Mouse (Mus musculus): ENCODE data around the gene Cd38. TPM values are rescaled to one million over a fixed set of nuclear protein-coding genes. Genes with fewer than 3 reads are reported as not detected.

Cd38 gene
- polyA plus RNA-seq, 1 experiment: 6.3 TPM

GRCm38 (mm10) chr5:43953241-43953640 lies 84.9 kb downstream of the Cd38 start:
- Histone ChIP-seq H3K9ac (ENCODE audit: low read depth, poor library complexity, severe bottlenecking) (no peak overlapping the region), H3K27ac (ENCODE audit: insufficient read depth, low read length) (no peak overlapping the region), H3K4me3 (ENCODE audit: low read depth, low read length) (no peak overlapping the region), H3K4me1 (ENCODE audit: control insufficient read depth, insufficient read depth, low read length) (peaks cover 2% of the 10 kb centered on the region), H3K36me3 (ENCODE audit: control insufficient read depth, insufficient read depth, low read length, poor library complexity, severe bottlenecking) (no peaks in the 10 kb centered on the region), H3K27me3 (ENCODE audit: control insufficient read depth, insufficient read depth, low read length, poor library complexity, severe bottlenecking) (no peaks in the 10 kb centered on the region), H3K9me3 (replicated peaks; ENCODE audit: control insufficient read depth, insufficient read depth, low read length, poor library complexity, severe bottlenecking) (no peaks in the 10 kb centered on the region; the same call in 1 of the 2 replicates)
- no peak for TF ChIP-seq CTCF (IDR thresholded peaks at IDR 0.05; ENCODE audit: low read depth, low read length)
- TF ChIP-seq EP300 (IDR thresholded peaks at IDR 0.05; ENCODE audit: insufficient read depth, low read depth, low read length): no peak

GRCm38 (mm10) chr5:43959884-43960440 lies 91.6 kb downstream of the Cd38 start:
- Histone ChIP-seq H3K4me3 (ENCODE audit: low read depth, low read length) (no peak overlapping the region), H3K27ac (ENCODE audit: insufficient read depth, low read length) (no peak overlapping the region), H3K4me1 (ENCODE audit: control insufficient read depth, insufficient read depth, low read length) (no peaks in the 10 kb centered on the region), H3K36me3 (ENCODE audit: control insufficient read depth, insufficient read depth, low read length, poor library complexity, severe bottlenecking) (no peaks in the 10 kb centered on the region), H3K9me3 (replicated peaks; ENCODE audit: control insufficient read depth, insufficient read depth, low read length, poor library complexity, severe bottlenecking) (peaks cover 12% of the 10 kb centered on the region), H3K27me3 (ENCODE audit: control insufficient read depth, insufficient read depth, low read length, poor library complexity, severe bottlenecking) (no peaks in the 10 kb centered on the region), H3K9ac (ENCODE audit: low read depth, poor library complexity, severe bottlenecking) (no peak overlapping the region)
- no peak for TF ChIP-seq POLR2A (IDR thresholded peaks at IDR 0.05; ENCODE audit: insufficient read depth, low read length)

- Histone ChIP-seq H3K9me3 (replicated peaks; ENCODE audit: control insufficient read depth, insufficient read depth, low read length, poor library complexity, severe bottlenecking) (peaks cover 12% of the 10 kb centered on the region), H3K9ac (ENCODE audit: low read depth, poor library complexity, severe bottlenecking) (no peak overlapping the region), H3K36me3 (ENCODE audit: control insufficient read depth, insufficient read depth, low read length, poor library complexity, severe bottlenecking) (no peaks in the 10 kb centered on the region), H3K27ac (ENCODE audit: insufficient read depth, low read length) (no peak overlapping the region), H3K4me3 (ENCODE audit: low read depth, low read length) (no peak overlapping the region), H3K4me1 (ENCODE audit: control insufficient read depth, insufficient read depth, low read length) (no peaks in the 10 kb centered on the region), H3K27me3 (ENCODE audit: control insufficient read depth, insufficient read depth, low read length, poor library complexity, severe bottlenecking) (no peaks in the 10 kb centered on the region)
- no peak for TF ChIP-seq POLR2A (IDR thresholded peaks at IDR 0.05; ENCODE audit: insufficient read depth, low read length)
- no peak for TF ChIP-seq EP300 (IDR thresholded peaks at IDR 0.05; ENCODE audit: insufficient read depth, low read depth, low read length)
- no peak for TF ChIP-seq CTCF (IDR thresholded peaks at IDR 0.05; ENCODE audit: low read depth, low read length)
Observed at GRCm38 (mm10) chr5:43961056-43961455, 92.7 kb downstream of the Cd38 start.

Other genes starting within 250 kb of the Cd38 start
- 7.2 and 7.9 TPM in 2 replicates for gene Cc2d2a, start 206.2 kb upstream of the Cd38 start, polyA plus RNA-seq (2011; ENCODE audit: insufficient read depth, insufficient read length, low read depth, missing spikeins)
- gene Bst1, start 49.7 kb upstream of the Cd38 start, polyA plus RNA-seq (2011; ENCODE audit: insufficient read depth, insufficient read length, low read depth, missing spikeins): 2.2 and 6.2 TPM in 2 replicates
- gene Fbxl5, start 46.9 kb upstream of the Cd38 start, polyA plus RNA-seq (2011; ENCODE audit: insufficient read depth, insufficient read length, low read depth, missing spikeins): 89.0 and 98.2 TPM in 2 replicates
- not detected in 2 replicates for gene Gm7879, start 44.6 kb downstream of the Cd38 start, polyA plus RNA-seq (2011; ENCODE audit: insufficient read depth, insufficient read length, low read depth, missing spikeins)
- gene Fgfbp1, start 113.2 kb downstream of the Cd38 start, polyA plus RNA-seq (2011; ENCODE audit: insufficient read depth, insufficient read length, low read depth, missing spikeins): 34.8 and 36.9 TPM in 2 replicates
- gene Prom1, start 233.5 kb downstream of the Cd38 start, polyA plus RNA-seq (2011; ENCODE audit: insufficient read depth, insufficient read length, low read depth, missing spikeins): 33.6 and 44.5 TPM in 2 replicates